Mouse (Mus musculus) intestine, postnatal 0 days (tissue): ENCODE results near the gene Mob2. TPM values are rescaled to one million over a fixed set of nuclear protein-coding genes. Genes with fewer than 3 reads are reported as not detected.

ENCODE experiments used
- ATAC-seq: fragments of 200-750 bp; cut with Nextera tagmentation; 2 replicates; pipeline ENCODE4 v1.8.0; 2017; ENCODE audit warnings: mild to moderate bottlenecking, moderate TSS enrichment, moderate library complexity
- H3K27ac ChIP-seq: fragments of 300-500 bp; sonication (generic); 2 replicates; pipeline ENCODE4 v1.5.1; 2014; ENCODE audit warnings: mild to moderate bottlenecking, low read depth, low read length, moderate library complexity
- H3K27me3 ChIP-seq: fragments of 300-500 bp; sonication (generic); replicated peaks from 2 replicates; pipeline ENCODE4 v1.6.1; 2014; ENCODE audit warnings: low read length, mixed read lengths; ENCODE audit not compliant: control insufficient read depth, insufficient read depth
- H3K36me3 ChIP-seq: fragments of 300-500 bp; sonication (generic); 2 replicates; pipeline ENCODE4 v1.6.1; 2014; ENCODE audit warnings: mild to moderate bottlenecking, moderate library complexity; ENCODE audit not compliant: control insufficient read depth, insufficient read depth
- H3K4me1 ChIP-seq: fragments of 300-500 bp; sonication (generic); replicated peaks from 2 replicates; pipeline ENCODE4 v1.6.1; 2014; ENCODE audit warnings: antibody characterized with exemption, low read length, mixed read lengths; ENCODE audit not compliant: control insufficient read depth, insufficient read depth
- H3K4me2 ChIP-seq: fragments of 300-500 bp; sonication (generic); replicated peaks from 2 replicates; pipeline ENCODE4 v1.6.1; 2014; ENCODE audit warnings: low read depth, mild to moderate bottlenecking, moderate library complexity
- H3K4me3 ChIP-seq: fragments of 300-500 bp; sonication (generic); 2 replicates; pipeline ENCODE4 v1.5.1; 2014; ENCODE audit warnings: low read depth, low read length
- H3K9ac ChIP-seq: fragments of 300-500 bp; sonication (generic); 2 replicates; pipeline ENCODE4 v1.6.1; 2014; ENCODE audit warnings: mild to moderate bottlenecking, low read depth, low read length
- H3K9me3 ChIP-seq: fragments of 300-500 bp; sonication (generic); 2 replicates; pipeline ENCODE4 v1.6.1; 2016; ENCODE audit warnings: mixed run types; ENCODE audit not compliant: control insufficient read depth
- CTCF ChIP-seq: sonication (generic); IDR thresholded peaks from 2 replicates; pipeline ENCODE4 v1.5.1; 2016; ENCODE audit warnings: low read depth, mild to moderate bottlenecking, control low read depth, antibody characterized with exemption, moderate library complexity
- WGBS: fragments of 180-500 bp; shearing (Covaris S2); extraction: QIAGEN DNeasy Blood & Tissue Kit; methylation state at CpG from one replicate; pipeline ENCODE4 v1.1.7; 2014; 5-methylcytosine and 5-hydroxymethylcytosine counted together
- polyA plus RNA-seq: library from polyadenylated mRNA; unstranded; fragments of >200 nt; fragmentation: Nextera tagmentation; extraction: Ambion mirVana; gene quantifications from 2 replicates; pipeline ENCODE4 v1.2.1, GENCODE M21; 2015

Mob2 gene
- polyA plus RNA-seq, 1 experiment from 2014 or later, result 54.7 TPM

- 34% methylated on average over 5 of the region's 5 CpGs for WGBS
- ATAC-seq, result no peak
These were observed 28.0 kb upstream of the Mob2 start for GRCm38 (mm10) chr7:142088886-142089285.

GRCm38 (mm10) chr7:142087069-142087652 is 26.3 kb upstream of the Mob2 start:
- WGBS, result 93% methylated on average over 1 of the region's 1 CpGs

More at GRCm38 (mm10) chr7:142088886-142089285, 28.0 kb upstream of the Mob2 start:
- Histone ChIP-seq H3K9me3 (no peaks in the 10 kb centered on the region), H3K27me3 (0 out of 2 replicates have a peak, but pooled peaks cover 2% of the 10 kb centered on the region), H3K27ac (no peak overlapping the region), H3K36me3 (peaks cover 9% of the 10 kb centered on the region; the same call in 1 of the 2 replicates), H3K9ac (no peak overlapping the region), H3K4me2 (no peak overlapping the region), H3K4me1 (no peaks in the 10 kb centered on the region), H3K4me3 (no peak overlapping the region)
- TF ChIP-seq CTCF, result no peak

GRCm38 (mm10) chr7:142086159-142086905 is 25.5 kb upstream of the Mob2 start:
- ATAC-seq, result no peak
- Histone ChIP-seq H3K4me3 (no peak overlapping the region), H3K4me1 (no peaks in the 10 kb centered on the region), H3K36me3 (peaks cover 27% of the 10 kb centered on the region; the same call in 1 of the 2 replicates), H3K9ac (no peak overlapping the region), H3K4me2 (no peak overlapping the region), H3K27me3 (peaks cover 5% of the 10 kb centered on the region; the same call in 1 of the 2 replicates), H3K27ac (no peak overlapping the region), H3K9me3 (no peaks in the 10 kb centered on the region)
- WGBS, result 71% methylated on average over 4 of the region's 4 CpGs
- no peak for TF ChIP-seq CTCF

More at GRCm38 (mm10) chr7:142087069-142087652, 26.3 kb upstream of the Mob2 start:
- Histone ChIP-seq H3K4me3 (no peak overlapping the region), H3K27me3 (peaks cover 5% of the 10 kb centered on the region; the same call in 1 of the 2 replicates), H3K9ac (no peak overlapping the region), H3K27ac (no peak overlapping the region), H3K9me3 (no peaks in the 10 kb centered on the region), H3K4me2 (no peak overlapping the region), H3K36me3 (peaks cover 21% of the 10 kb centered on the region; the same call in 1 of the 2 replicates), H3K4me1 (no peaks in the 10 kb centered on the region)
- no peak for ATAC-seq
- no peak for TF ChIP-seq CTCF

- ATAC-seq, result no peak; the same call in 1 of the 2 replicates
- H3K9ac ChIP-seq, result no peak overlapping the region
- peaks cover 5% of the 10 kb centered on the region; the same call in 1 of the 2 replicates for H3K27me3 ChIP-seq
- no peaks in the 10 kb centered on the region for H3K9me3 ChIP-seq
- WGBS, result 58% methylated on average over 3 of the region's 3 CpGs
- H3K4me1 ChIP-seq, result no peaks in the 10 kb centered on the region
- peaks cover 33% of the 10 kb centered on the region; the same call in 1 of the 2 replicates for H3K36me3 ChIP-seq
- TF ChIP-seq CTCF, result no peak
- no peak overlapping the region for H3K4me2 ChIP-seq
- no peak overlapping the region for H3K27ac ChIP-seq
- H3K4me3 ChIP-seq, result no peak overlapping the region
These were observed 24.0 kb upstream of the Mob2 start for GRCm38 (mm10) chr7:142084820-142085219.

DNA sequence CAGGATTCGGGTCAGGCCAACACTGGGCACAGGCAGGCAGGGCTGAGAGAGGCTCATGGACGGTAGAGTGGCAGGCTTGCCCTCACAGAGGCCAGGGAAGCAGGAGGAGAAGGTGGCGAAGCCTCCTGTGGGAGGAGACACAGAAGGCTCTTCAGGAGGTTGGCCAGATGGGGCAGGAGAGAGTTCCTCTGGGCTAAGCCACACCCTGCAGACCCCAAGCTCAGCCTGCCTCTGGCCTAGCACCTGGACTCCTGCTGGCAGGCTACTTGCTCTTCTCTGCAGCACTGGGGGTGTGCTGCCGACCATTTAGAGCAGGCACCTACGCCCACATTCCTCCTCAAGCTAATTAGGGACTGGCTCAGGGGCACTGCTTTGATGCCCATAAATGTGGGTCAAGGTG is 23.5 kb upstream of the Mob2 start:
- H3K27me3 ChIP-seq, result peaks cover 5% of the 10 kb centered on the region; the same call in 1 of the 2 replicates
- H3K27ac ChIP-seq, result peak overlapping the region; percentile 41; the same call in 1 of the 2 replicates
- H3K9ac ChIP-seq, result no peak overlapping the region
- no peaks in the 10 kb centered on the region for H3K9me3 ChIP-seq
- TF ChIP-seq CTCF, result peak; percentile 39
- ATAC-seq, result peak; percentile 23; the same call in 1 of the 2 replicates
- peaks cover 33% of the 10 kb centered on the region; the same call in 1 of the 2 replicates for H3K36me3 ChIP-seq
- no peak overlapping the region for H3K4me3 ChIP-seq
- WGBS, result 64% methylated on average over 5 of the region's 5 CpGs
- no peak overlapping the region for H3K4me2 ChIP-seq
- no peaks in the 10 kb centered on the region for H3K4me1 ChIP-seq

DNA sequence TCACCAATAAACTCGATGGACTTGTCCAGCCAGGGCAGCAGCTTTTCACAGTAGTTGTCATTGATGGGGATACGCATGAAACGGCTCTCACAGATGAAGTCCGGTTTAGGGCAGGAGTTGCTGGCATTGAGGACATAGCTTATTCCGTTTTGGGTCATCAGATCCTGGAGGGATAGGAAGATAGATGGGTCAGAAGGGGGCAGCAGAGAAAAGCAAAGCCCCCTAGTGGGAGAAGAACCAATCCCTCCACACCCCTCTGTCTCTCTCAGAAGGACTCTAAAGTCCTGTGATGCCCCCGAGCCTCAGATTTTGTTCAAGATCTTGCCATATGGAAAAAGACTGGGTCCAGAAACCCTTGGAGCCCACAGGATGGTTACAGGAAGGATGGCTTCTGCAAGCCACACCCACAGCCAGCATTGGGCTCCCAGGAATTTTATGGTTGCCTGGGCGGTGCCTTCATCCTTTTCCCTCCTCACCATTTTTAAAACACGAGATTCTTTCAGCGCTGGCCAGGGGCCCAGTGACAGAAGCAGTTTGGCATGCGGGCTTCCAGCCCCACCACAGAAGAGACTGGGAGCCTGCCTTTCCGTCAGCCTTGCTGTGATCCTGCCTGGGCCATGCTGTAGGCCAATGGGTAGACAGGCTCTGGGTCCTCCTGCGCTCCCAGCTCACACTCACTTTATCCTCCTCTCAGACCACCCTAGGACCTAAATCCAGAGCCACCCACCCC is 22.9 kb upstream of the Mob2 start:
- no peak for ATAC-seq
- H3K27ac ChIP-seq, result peak overlapping the region; percentile 41; the same call in 1 of the 2 replicates
- WGBS, result 40% methylated on average over 12 of the region's 12 CpGs

More for the DNA sequence above, 22.9 kb upstream of the Mob2 start:
- no peak overlapping the region for H3K4me2 ChIP-seq
- no peaks in the 10 kb centered on the region for H3K9me3 ChIP-seq
- no peak overlapping the region for H3K9ac ChIP-seq
- H3K4me1 ChIP-seq, result no peaks in the 10 kb centered on the region
- peaks cover 33% of the 10 kb centered on the region; the same call in 1 of the 2 replicates for H3K36me3 ChIP-seq
- H3K27me3 ChIP-seq, result peaks cover 5% of the 10 kb centered on the region; the same call in 1 of the 2 replicates
- H3K4me3 ChIP-seq, result no peak overlapping the region
- peak; percentile 47 for TF ChIP-seq CTCF
